Mouse (Mus musculus) small intestine, adult 2 months (tissue): ENCODE results near the gene Kbtbd4. TPM values are rescaled to one million over a fixed set of nuclear protein-coding genes. Genes with fewer than 3 reads are reported as not detected.

Experiments used
- H3K27ac ChIP-seq: fragments of 200-500 bp; 2 replicates; pipeline ENCODE4 v1.5.1; 2012; ENCODE audit warnings: low read depth, low read length, control low read depth, inconsistent platforms; ENCODE audit not compliant: insufficient read depth
- H3K27me3 ChIP-seq: fragments of 200-500 bp; 2 replicates; pipeline ENCODE4 v1.6.1; 2012; ENCODE audit warnings: mild to moderate bottlenecking, moderate library complexity, low read length, inconsistent platforms; ENCODE audit not compliant: control insufficient read depth, insufficient read depth
- H3K36me3 ChIP-seq: fragments of 200-500 bp; 2 replicates; pipeline ENCODE4 v1.6.1; 2012; ENCODE audit warnings: mild to moderate bottlenecking, low read length, control low read depth, inconsistent platforms; ENCODE audit not compliant: control insufficient read depth, insufficient read depth
- H3K4me1 ChIP-seq: fragments of 200-500 bp; 2 replicates; pipeline ENCODE4 v1.6.1; 2012; ENCODE audit warnings: low read length, inconsistent platforms, mixed read lengths; ENCODE audit not compliant: control insufficient read depth, insufficient read depth, insufficient read length
- H3K4me3 ChIP-seq: fragments of 200-500 bp; 2 replicates; pipeline ENCODE4 v1.5.1; 2012; ENCODE audit warnings: low read depth, mild to moderate bottlenecking, control low read depth, inconsistent platforms, low read length, moderate library complexity
- CTCF ChIP-seq: fragments of 200-500 bp; IDR thresholded peaks from 2 replicates; pipeline ENCODE4 v1.5.1; 2012; ENCODE audit warnings: low read depth, mild to moderate bottlenecking, control low read depth, inconsistent platforms, low read length, moderate library complexity, mixed read lengths; ENCODE audit not compliant: insufficient replicate concordance, insufficient read length; ENCODE audit errors: extremely low read depth
- POLR2A ChIP-seq: fragments of 200-500 bp; IDR thresholded peaks from 2 replicates; pipeline ENCODE4 v1.6.1; 2012; ENCODE audit warnings: low read depth, mild to moderate bottlenecking, control low read depth, inconsistent platforms, low read length, moderate library complexity
- WGBS: fragments of 180-500 bp; shearing (Covaris S2); methylation state at CpG from one replicate; pipeline ENCODE4 v1.1.7; 2018; 5-methylcytosine and 5-hydroxymethylcytosine counted together
- polyA plus RNA-seq: library from polyadenylated mRNA; depleted of rRNA; stranded (reverse); fragments of >200 nt; gene quantifications from 2 replicates; pipeline ENCODE4 v1.2.3, GENCODE M21; 2012

Kbtbd4 gene
- polyA plus RNA-seq, 1 experiment: 9.6 TPM

- under 1% methylated on average over 105 of the region's 113 CpGs for WGBS
- Histone ChIP-seq H3K4me1 (peaks cover 2% of the 10 kb centered on the region; the same call in 1 of the 2 replicates), H3K27me3 (no peaks in the 10 kb centered on the region), H3K27ac (peak within 1 kb of the TSS; percentile 82), H3K36me3 (no peaks in the 10 kb centered on the region; the same call in 1 of the 2 replicates), H3K4me3 (peak within 1 kb of the TSS; percentile 99)
- TF ChIP-seq CTCF (peak; percentile 83), POLR2A (peak; percentile 45)
Measured at GRCm38 (mm10) chr2:90940233-90941229, 36.0 kb downstream of the Kbtbd4 start, which contains the start of gene Celf1. Gene Celf1 (plus strand): TSS chr2:90940382.

DNA sequence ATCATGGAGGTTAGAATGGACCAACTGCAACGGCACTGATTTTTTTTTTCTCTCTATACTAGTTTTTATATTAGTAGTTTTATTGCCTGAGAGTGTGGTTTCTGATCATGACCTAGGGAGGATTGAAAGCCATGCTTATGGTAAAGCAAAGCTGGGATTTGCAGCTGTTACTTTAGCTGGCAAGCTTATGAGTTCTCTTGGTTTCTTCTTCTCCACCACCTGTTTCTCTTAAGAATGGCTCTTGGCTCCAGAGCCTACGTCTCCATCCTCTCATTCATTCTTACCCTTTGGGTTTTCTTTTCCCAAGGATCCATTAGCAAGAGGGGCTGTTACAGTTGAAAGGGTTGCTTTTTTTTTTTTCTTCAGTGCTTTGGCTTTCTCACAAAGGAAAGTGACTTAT lies 37.2 kb downstream of the Kbtbd4 start:
- peaks cover 2% of the 10 kb centered on the region; the same call in 1 of the 2 replicates for H3K4me1 ChIP-seq
- H3K27ac ChIP-seq: no peak overlapping the region
- no peaks in the 10 kb centered on the region for H3K27me3 ChIP-seq
- H3K36me3 ChIP-seq: no peaks in the 10 kb centered on the region; the same call in 1 of the 2 replicates
- WGBS: 27% methylated on average over 2 of the region's 2 CpGs
- no peak for TF ChIP-seq CTCF
- no peak for TF ChIP-seq POLR2A
- no peak overlapping the region for H3K4me3 ChIP-seq

GRCm38 (mm10) chr2:90950149-90950548 lies 45.6 kb downstream of the Kbtbd4 start:
- H3K27ac ChIP-seq: no peak overlapping the region
- WGBS: 71% methylated on average over 5 of the region's 5 CpGs

DNA sequence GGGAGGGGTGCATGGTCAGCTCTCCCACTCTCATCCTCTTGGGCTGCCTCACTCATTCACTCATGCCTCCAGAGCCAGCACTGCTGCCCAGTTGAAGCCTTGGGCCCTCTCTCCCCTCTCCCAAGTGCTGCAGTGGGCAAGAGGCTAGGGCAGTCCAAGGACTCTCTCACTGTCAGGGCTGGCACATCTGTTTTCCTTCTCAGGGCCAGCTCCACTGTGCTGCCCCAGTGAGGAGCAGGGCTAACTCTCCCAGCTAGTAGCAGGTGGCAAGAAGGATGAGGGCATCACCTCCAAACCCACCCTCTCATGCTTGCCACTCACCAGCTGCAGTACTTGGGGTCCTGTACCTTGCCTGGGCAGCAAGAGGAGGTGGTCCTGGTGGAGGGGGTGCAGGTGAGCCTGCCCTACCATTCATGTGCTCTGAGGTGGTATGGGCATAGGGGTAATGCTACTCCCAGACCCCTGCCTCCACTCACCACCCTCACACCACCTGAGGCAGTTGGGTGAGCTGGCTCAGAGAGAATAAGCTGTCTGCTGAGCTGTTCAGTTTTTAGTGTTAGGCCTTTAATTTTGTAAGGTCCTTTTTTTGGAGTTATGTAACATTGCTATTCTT lies 46.1 kb downstream of the Kbtbd4 start:
- TF ChIP-seq POLR2A: no peak
- TF ChIP-seq CTCF: no peak
- H3K4me3 ChIP-seq: no peak overlapping the region
- peaks cover 18% of the 10 kb centered on the region for H3K4me1 ChIP-seq
- no peaks in the 10 kb centered on the region; the same call in 1 of the 2 replicates for H3K36me3 ChIP-seq
- no peaks in the 10 kb centered on the region for H3K27me3 ChIP-seq
- H3K27ac ChIP-seq: no peak overlapping the region

More at GRCm38 (mm10) chr2:90950149-90950548, 45.6 kb downstream of the Kbtbd4 start:
- Histone ChIP-seq H3K4me3 (no peak overlapping the region), H3K27me3 (no peaks in the 10 kb centered on the region), H3K36me3 (no peaks in the 10 kb centered on the region), H3K4me1 (peaks cover 18% of the 10 kb centered on the region)
- TF ChIP-seq CTCF (no peak), POLR2A (no peak)

DNA sequence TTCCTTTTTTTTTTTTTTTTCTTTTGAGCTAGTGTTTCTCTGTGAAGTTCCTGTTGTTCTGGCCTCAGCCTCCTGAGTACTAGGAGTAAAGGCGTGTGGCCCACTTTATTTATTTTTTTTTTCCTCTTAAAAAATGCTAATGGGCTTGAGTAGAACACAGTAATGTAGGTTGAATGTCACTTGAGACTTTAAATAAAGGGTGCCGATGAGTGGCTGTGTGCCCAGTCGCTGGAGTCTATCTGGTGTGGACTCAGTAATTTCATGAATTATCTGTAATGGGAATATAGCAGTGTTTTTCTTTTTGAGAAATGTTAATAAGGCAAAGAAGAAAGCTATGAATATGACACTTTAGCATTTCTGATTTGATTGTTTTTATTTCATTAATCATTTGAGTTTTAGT lies 48.9 kb downstream of the Kbtbd4 start:
- no peaks in the 10 kb centered on the region for H3K27me3 ChIP-seq
- H3K4me3 ChIP-seq: no peak overlapping the region
- peaks cover 15% of the 10 kb centered on the region for H3K4me1 ChIP-seq
- 81% methylated on average over 3 of the region's 3 CpGs for WGBS
- H3K36me3 ChIP-seq: peaks cover 2% of the 10 kb centered on the region; the same call in 1 of the 2 replicates
- no peak for TF ChIP-seq CTCF
- no peak for TF ChIP-seq POLR2A
- H3K27ac ChIP-seq: no peak overlapping the region

GRCm38 (mm10) chr2:90956053-90956452 lies 51.5 kb downstream of the Kbtbd4 start:
- Histone ChIP-seq H3K4me1 (peaks cover 2% of the 10 kb centered on the region; the same call in 1 of the 2 replicates), H3K27me3 (no peaks in the 10 kb centered on the region), H3K4me3 (no peak overlapping the region), H3K36me3 (peaks cover 4% of the 10 kb centered on the region; the same call in 1 of the 2 replicates), H3K27ac (no peak overlapping the region)
- 75% methylated on average over 1 of the region's 1 CpGs for WGBS
- TF ChIP-seq POLR2A: no peak
- TF ChIP-seq CTCF: no peak
